Mouse (Mus musculus): ENCODE results near the gene Nrg4.

The Nrg4 gene

GRCm38 (mm10) chr9:55326515-55327233, at the start of gene Nrg4, which contains the start of gene Tmem266:
Nrg4 (minus strand) TSS chr9:55326844.
Tmem266 (plus strand) TSS chr9:55326913.
- WGBS = 1% methylated on average over 80 of the region's 82 CpGs

- WGBS = 73% methylated on average over 7 of the region's 7 CpGs
Observed at GRCm38 (mm10) chr9:55371908-55372307, 45.3 kb upstream of the Nrg4 start.

- WGBS = 69% methylated on average over 3 of the region's 3 CpGs
Observed at GRCm38 (mm10) chr9:55368011-55368410, 41.4 kb upstream of the Nrg4 start.

- WGBS = 82% methylated on average over 5 of the region's 5 CpGs
Observed at GRCm38 (mm10) chr9:55361969-55362368, 35.3 kb upstream of the Nrg4 start.

GRCm38 (mm10) chr9:55360861-55361260, 34.2 kb upstream of the Nrg4 start:
- 65% methylated on average over 7 of the region's 7 CpGs for WGBS

- 82% methylated on average over 3 of the region's 3 CpGs for WGBS
Observed at GRCm38 (mm10) chr9:55360372-55360771, 33.7 kb upstream of the Nrg4 start.

- WGBS = 58% methylated on average over 1 of the region's 1 CpGs
Observed at GRCm38 (mm10) chr9:55357164-55357563, 30.5 kb upstream of the Nrg4 start.

GRCm38 (mm10) chr9:55355270-55355834, 28.7 kb upstream of the Nrg4 start:
- WGBS = 45% methylated on average over 8 of the region's 8 CpGs

- WGBS = 57% methylated on average over 3 of the region's 3 CpGs
Observed at GRCm38 (mm10) chr9:55354686-55355085, 28.0 kb upstream of the Nrg4 start.

GRCm38 (mm10) chr9:55348664-55349063, 22.0 kb upstream of the Nrg4 start:
- 50% methylated on average over 3 of the region's 3 CpGs for WGBS

- WGBS = 92% methylated on average over 7 of the region's 7 CpGs
Observed at GRCm38 (mm10) chr9:55345332-55345731, 18.7 kb upstream of the Nrg4 start.

GRCm38 (mm10) chr9:55344165-55344564, 17.5 kb upstream of the Nrg4 start:
- WGBS = 89% methylated on average over 7 of the region's 7 CpGs

GRCm38 (mm10) chr9:55332949-55333348, 6.3 kb upstream of the Nrg4 start:
- WGBS = 30% methylated on average over 7 of the region's 7 CpGs

- WGBS = 62% methylated on average over 5 of the region's 5 CpGs
Observed at GRCm38 (mm10) chr9:55332476-55332875, 5.8 kb upstream of the Nrg4 start.

GRCm38 (mm10) chr9:55329401-55329800, 2.8 kb upstream of the Nrg4 start:
- WGBS = 83% methylated on average over 6 of the region's 6 CpGs

GRCm38 (mm10) chr9:55328151-55328918, 1.7 kb upstream of the Nrg4 start:
- 56% methylated on average over 14 of the region's 14 CpGs for WGBS

GRCm38 (mm10) chr9:55327234-55327615, 581 bp upstream of the Nrg4 start:
- WGBS = under 1% methylated on average over 13 of the region's 13 CpGs

GRCm38 (mm10) chr9:55325564-55326514, 805 bp downstream of the Nrg4 start:
- 7% methylated on average over 18 of the region's 18 CpGs for WGBS

- 41% methylated on average over 1 of the region's 1 CpGs for WGBS
Observed at GRCm38 (mm10) chr9:55325061-55325460, 1.6 kb downstream of the Nrg4 start.

- 26% methylated on average over 10 of the region's 10 CpGs for WGBS
Observed at GRCm38 (mm10) chr9:55324516-55324915, 2.1 kb downstream of the Nrg4 start.

- WGBS = 34% methylated on average over 8 of the region's 8 CpGs
Observed at GRCm38 (mm10) chr9:55324085-55324484, 2.6 kb downstream of the Nrg4 start.

GRCm38 (mm10) chr9:55322641-55323040, 4.0 kb downstream of the Nrg4 start:
- 88% methylated on average over 1 of the region's 1 CpGs for WGBS
